Mouse (Mus musculus) limb, embryonic 13.5 days (tissue): ENCODE data around the gene Smarcad1. TPM values are rescaled to one million over a fixed set of nuclear protein-coding genes. Genes with fewer than 3 reads are reported as not detected.

Experiments used
- ATAC-seq: fragments of 200-750 bp; cut with Nextera tagmentation; 2 replicates; pipeline ENCODE4 v1.8.0; 2017; ENCODE audit warnings: low read depth, moderate number of reproducible peaks, moderate TSS enrichment; ENCODE audit not compliant: low FRiP score
- H3K27ac ChIP-seq: fragments of 300-500 bp; sonication (generic); 2 replicates; pipeline ENCODE4 v1.5.1; 2015; ENCODE audit warnings: inconsistent platforms, mild to moderate bottlenecking, moderate library complexity
- H3K27me3 ChIP-seq: fragments of 300-500 bp; sonication (generic); 2 replicates; pipeline ENCODE4 v1.6.1; 2015; ENCODE audit warnings: mild to moderate bottlenecking, inconsistent platforms
- H3K36me3 ChIP-seq: fragments of 300-500 bp; sonication (generic); 2 replicates; pipeline ENCODE4 v1.6.1; 2015; ENCODE audit warnings: inconsistent platforms, mild to moderate bottlenecking, moderate library complexity
- H3K4me1 ChIP-seq: fragments of 300-500 bp; sonication (generic); 2 replicates; pipeline ENCODE4 v1.6.1; 2015; ENCODE audit warnings: inconsistent platforms
- H3K4me2 ChIP-seq: fragments of 300-500 bp; sonication (generic); replicated peaks from 2 replicates; pipeline ENCODE4 v1.6.1; 2015; ENCODE audit warnings: inconsistent platforms, mild to moderate bottlenecking, moderate library complexity
- H3K4me3 ChIP-seq: fragments of 300-500 bp; sonication (generic); 2 replicates; pipeline ENCODE4 v1.5.1; 2015; ENCODE audit warnings: moderate library complexity, mild to moderate bottlenecking, inconsistent platforms
- H3K9ac ChIP-seq: fragments of 300-500 bp; sonication (generic); 2 replicates; pipeline ENCODE4 v1.6.1; 2015; ENCODE audit warnings: mild to moderate bottlenecking, inconsistent platforms
- H3K9me3 ChIP-seq: fragments of 300-500 bp; sonication (generic); 2 replicates; pipeline ENCODE4 v1.6.1; 2016; ENCODE audit warnings: inconsistent platforms
- WGBS: fragments of 180-500 bp; shearing (Covaris S2); methylation state at CpG from one replicate; pipeline ENCODE4 v1.1.7; 2015; 5-methylcytosine and 5-hydroxymethylcytosine counted together
- polyA plus RNA-seq: library from polyadenylated mRNA; unstranded; fragments of >200 nt; fragmentation: Nextera tagmentation; extraction: Ambion mirVana; gene quantifications from 2 replicates; pipeline ENCODE4 v1.2.1, GENCODE M21; 2015

Smarcad1 gene
- polyA plus RNA-seq, 1 experiment from 2014 or later = 79.8 TPM

- WGBS = 96% methylated on average over 1 of the region's 1 CpGs
- Histone ChIP-seq H3K4me3 (no peak overlapping the region), H3K27me3 (no peaks in the 10 kb centered on the region), H3K27ac (no peak overlapping the region), H3K36me3 (peaks cover 50% of the 10 kb centered on the region), H3K4me2 (no peak overlapping the region), H3K4me1 (no peaks in the 10 kb centered on the region), H3K9me3 (no peaks in the 10 kb centered on the region), H3K9ac (no peak overlapping the region)
- no peak for ATAC-seq
Measured at GRCm38 (mm10) chr6:65117540-65117939, 75.2 kb downstream of the Smarcad1 start.

DNA sequence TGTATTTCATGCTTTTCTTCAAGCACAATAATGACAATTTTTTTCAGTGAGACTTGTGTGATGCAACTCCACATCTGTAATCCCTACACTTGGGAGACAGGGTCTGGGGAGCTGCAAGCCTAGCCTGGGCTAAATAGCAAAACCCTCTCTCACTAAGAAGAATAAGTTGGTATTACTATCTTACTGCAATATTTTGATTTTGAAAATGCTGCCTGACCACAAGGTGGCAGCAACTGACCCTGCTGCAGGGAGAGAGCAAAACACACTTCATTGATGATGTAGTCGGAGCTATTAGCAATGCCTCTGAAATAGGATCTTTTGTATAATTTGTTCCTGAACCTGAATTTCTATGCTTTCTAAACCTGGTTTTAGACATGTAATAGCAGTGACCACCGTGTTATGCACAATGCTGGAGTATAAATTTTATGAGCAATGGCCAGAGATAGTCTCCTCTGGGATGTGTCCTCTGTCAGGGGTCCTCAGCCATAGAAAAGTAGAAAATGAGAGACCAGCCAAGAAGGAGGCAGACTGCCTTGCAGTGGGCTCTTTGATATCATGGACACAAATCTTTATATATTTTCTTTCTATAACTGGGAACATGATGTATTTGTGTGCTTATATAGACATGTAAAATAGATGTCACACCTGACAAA, 83.8 kb downstream of the Smarcad1 start:
- ATAC-seq = peak; percentile 32; the same call in 1 of the 2 replicates
- H3K4me3 ChIP-seq = no peak overlapping the region
- no peak overlapping the region for H3K27ac ChIP-seq
- H3K4me2 ChIP-seq = no peak overlapping the region
- no peaks in the 10 kb centered on the region for H3K4me1 ChIP-seq
- H3K9me3 ChIP-seq = no peaks in the 10 kb centered on the region
- no peaks in the 10 kb centered on the region for H3K27me3 ChIP-seq
- H3K36me3 ChIP-seq = no peaks in the 10 kb centered on the region
- no peak overlapping the region for H3K9ac ChIP-seq
- WGBS = 18% methylated on average over 2 of the region's 2 CpGs

DNA sequence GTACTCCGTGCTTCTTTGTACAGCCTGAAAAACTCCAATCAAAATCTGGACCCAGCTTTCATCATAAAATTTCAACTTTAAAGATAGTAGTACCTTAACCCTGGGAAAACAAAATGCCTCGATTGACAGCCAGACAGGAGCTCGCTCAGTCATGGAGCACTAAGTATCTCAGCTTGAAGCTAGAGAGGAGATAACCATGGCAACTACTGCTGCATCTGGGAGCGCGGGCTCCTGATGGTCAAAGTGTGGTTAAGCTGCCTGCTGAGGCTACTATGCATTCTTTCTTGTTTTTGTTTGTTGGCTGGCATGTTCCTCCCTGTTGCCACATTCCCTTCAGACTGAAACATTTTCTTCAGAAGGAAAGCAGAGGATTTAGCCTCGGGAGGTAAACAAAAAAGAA, 90.0 kb downstream of the Smarcad1 start:
- H3K27me3 ChIP-seq = no peaks in the 10 kb centered on the region
- H3K9ac ChIP-seq = no peak overlapping the region
- 77% methylated on average over 6 of the region's 6 CpGs for WGBS
- H3K36me3 ChIP-seq = no peaks in the 10 kb centered on the region
- no peaks in the 10 kb centered on the region for H3K9me3 ChIP-seq
- no peak overlapping the region for H3K27ac ChIP-seq
- ATAC-seq = no peak
- H3K4me1 ChIP-seq = no peaks in the 10 kb centered on the region
- H3K4me3 ChIP-seq = no peak overlapping the region
- no peak overlapping the region for H3K4me2 ChIP-seq

DNA sequence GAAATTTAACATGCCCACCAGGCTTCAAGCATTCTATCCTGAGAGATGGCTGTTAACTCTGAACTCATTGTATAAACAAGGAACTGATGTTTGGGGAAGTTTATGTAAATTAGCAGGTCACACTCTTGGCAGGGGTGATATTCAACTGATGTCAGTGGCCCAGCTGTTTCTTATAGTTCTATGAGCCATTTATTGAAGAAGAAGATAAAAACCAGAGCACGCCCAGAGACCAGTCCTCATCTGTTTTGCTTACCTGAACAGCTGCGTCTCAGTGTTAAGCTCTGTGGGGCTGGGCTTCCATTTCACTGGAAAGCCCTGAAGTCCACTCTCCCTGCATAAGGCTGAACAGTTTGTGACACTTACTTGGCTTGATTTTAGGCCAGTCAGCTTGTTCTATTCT, 95.4 kb downstream of the Smarcad1 start:
- Histone ChIP-seq H3K27me3 (no peaks in the 10 kb centered on the region), H3K36me3 (no peaks in the 10 kb centered on the region), H3K9ac (no peak overlapping the region), H3K4me1 (peaks cover 9% of the 10 kb centered on the region; the same call in 1 of the 2 replicates), H3K4me3 (no peak overlapping the region), H3K27ac (no peak overlapping the region), H3K9me3 (no peaks in the 10 kb centered on the region), H3K4me2 (no peak overlapping the region)
- ATAC-seq = no peak
- 24% methylated on average over 2 of the region's 2 CpGs for whole genome bisulfite sequencing

- H3K4me2 ChIP-seq = no peak overlapping the region
- WGBS = 91% methylated on average over 1 of the region's 1 CpGs
Measured at GRCm38 (mm10) chr6:65138243-65138642, 95.9 kb downstream of the Smarcad1 start.

DNA sequence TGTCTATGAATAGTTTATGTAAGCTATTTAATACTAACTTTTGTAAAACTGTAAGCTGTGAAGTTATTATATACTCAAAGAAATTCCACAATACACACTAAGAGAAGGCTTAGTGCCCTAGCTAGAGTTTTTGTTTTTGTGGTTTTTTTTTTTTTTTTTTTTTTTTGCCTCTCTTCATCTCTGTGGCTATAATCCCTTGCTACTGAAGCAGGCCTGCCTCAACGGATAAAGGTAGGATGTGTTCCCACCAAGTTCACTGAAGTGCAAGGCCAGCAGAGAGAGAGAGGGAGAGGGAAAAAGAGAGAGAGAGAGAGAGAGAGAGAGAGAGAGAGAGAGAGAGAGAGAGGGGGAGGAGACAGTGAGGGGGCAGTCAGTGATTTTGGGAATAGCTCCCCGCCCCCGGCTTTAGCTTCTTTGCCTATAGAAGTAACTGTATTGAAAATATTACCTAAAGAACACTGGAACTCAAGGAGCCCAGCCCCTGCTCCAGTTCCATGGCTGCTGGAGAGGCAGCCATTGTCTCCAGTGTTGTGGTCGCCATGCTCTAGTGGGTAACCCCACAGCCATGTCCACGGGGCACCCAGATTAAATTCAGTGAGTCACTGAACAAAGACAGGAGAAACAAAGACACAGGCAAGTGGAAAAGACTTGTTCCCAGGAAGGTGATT, 97.8 kb downstream of the Smarcad1 start:
- ATAC-seq = no peak
- 66% methylated on average over 5 of the region's 5 CpGs for WGBS
- H3K4me2 ChIP-seq = no peak overlapping the region
- H3K4me1 ChIP-seq = peaks cover 9% of the 10 kb centered on the region; the same call in 1 of the 2 replicates
- no peak overlapping the region for H3K27ac ChIP-seq
- no peaks in the 10 kb centered on the region for H3K9me3 ChIP-seq
- H3K36me3 ChIP-seq = no peaks in the 10 kb centered on the region
- no peaks in the 10 kb centered on the region for H3K27me3 ChIP-seq
- H3K4me3 ChIP-seq = no peak overlapping the region
- H3K9ac ChIP-seq = no peak overlapping the region

More at GRCm38 (mm10) chr6:65138243-65138642, 95.9 kb downstream of the Smarcad1 start:
- Histone ChIP-seq H3K27ac (no peak overlapping the region), H3K36me3 (no peaks in the 10 kb centered on the region), H3K9me3 (no peaks in the 10 kb centered on the region), H3K27me3 (no peaks in the 10 kb centered on the region), H3K4me3 (no peak overlapping the region), H3K9ac (no peak overlapping the region), H3K4me1 (peaks cover 9% of the 10 kb centered on the region; the same call in 1 of the 2 replicates)
- no peak for ATAC-seq

- no peaks in the 10 kb centered on the region for H3K9me3 ChIP-seq
- no peaks in the 10 kb centered on the region for H3K27me3 ChIP-seq
- peaks cover 9% of the 10 kb centered on the region; the same call in 1 of the 2 replicates for H3K4me1 ChIP-seq
- no peaks in the 10 kb centered on the region for H3K36me3 ChIP-seq
- H3K27ac ChIP-seq = no peak overlapping the region
- H3K9ac ChIP-seq = no peak overlapping the region
- no peak overlapping the region for H3K4me3 ChIP-seq
- WGBS = 67% methylated on average over 6 of the region's 6 CpGs
- H3K4me2 ChIP-seq = no peak overlapping the region
- ATAC-seq = no peak
Measured at GRCm38 (mm10) chr6:65140750-65141243, 98.4 kb downstream of the Smarcad1 start.

DNA sequence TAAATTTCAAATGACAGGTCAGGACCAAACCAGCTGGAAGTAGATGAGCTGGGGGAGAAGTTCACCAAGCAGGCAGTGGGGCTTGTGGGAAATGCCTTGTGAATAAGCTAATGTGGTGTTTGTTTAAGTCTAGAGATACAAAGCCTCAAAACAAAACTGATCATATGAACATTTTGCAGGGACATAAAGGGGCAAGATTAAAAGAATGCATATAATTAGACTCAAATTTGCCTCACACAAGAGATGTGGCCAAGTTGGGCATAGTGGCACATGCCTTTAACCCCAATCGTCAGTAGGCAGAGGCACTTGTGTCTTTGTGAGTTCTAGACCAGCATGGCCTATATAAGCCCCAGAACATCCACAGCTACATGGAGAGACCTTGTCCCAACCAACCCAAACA, 99.9 kb downstream of the Smarcad1 start:
- H3K4me1 ChIP-seq = peaks cover 9% of the 10 kb centered on the region; the same call in 1 of the 2 replicates
- H3K9ac ChIP-seq = no peak overlapping the region
- no peak overlapping the region for H3K27ac ChIP-seq
- no peaks in the 10 kb centered on the region for H3K9me3 ChIP-seq
- no peaks in the 10 kb centered on the region for H3K36me3 ChIP-seq
- H3K4me2 ChIP-seq = no peak overlapping the region
- H3K27me3 ChIP-seq = no peaks in the 10 kb centered on the region
- H3K4me3 ChIP-seq = no peak overlapping the region
- 86% methylated on average over 1 of the region's 1 CpGs for WGBS
- ATAC-seq = no peak

DNA sequence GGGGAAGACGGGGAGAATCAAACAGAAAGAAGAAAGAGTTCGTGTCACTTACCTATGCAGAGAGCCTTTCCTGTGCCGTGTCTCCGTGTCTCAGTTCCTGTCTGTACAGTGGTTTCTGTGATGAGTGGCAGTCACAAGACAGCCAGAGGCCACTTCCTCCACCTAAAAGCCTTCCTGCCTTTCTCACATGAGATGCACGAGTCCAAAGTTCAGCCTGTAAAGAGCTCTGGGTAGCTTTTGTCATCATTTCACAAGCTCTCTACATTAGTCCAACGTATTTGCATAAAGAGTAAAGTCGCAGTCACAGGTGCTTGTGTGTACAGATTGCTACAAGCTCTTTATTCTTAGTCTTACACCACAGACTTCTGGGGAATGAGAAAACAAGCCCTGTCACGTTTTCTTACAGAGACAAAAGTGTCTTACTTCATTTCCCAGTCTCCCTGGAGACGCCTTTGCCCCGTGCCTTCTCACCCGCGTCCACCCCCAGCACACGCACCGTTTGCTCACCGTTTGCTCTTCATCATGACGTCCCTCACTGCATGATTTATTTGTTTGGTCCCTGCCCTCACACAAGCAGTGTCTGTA, 102.3 kb downstream of the Smarcad1 start, which contains the start of gene Hpgds:
Hpgds (minus strand) TSS at position 288 of the 585 bp plus-strand sequence.
- H3K4me2 ChIP-seq = no peak within 1 kb of the TSS
- 0 out of 2 replicates have a peak within 1 kb of the TSS, but pooled peaks have one; percentile 15 for H3K27ac ChIP-seq
- no peaks in the 10 kb centered on the region for H3K36me3 ChIP-seq

GRCm38 (mm10) chr6:65146363-65146762, 104.0 kb downstream of the Smarcad1 start:
- no peak for ATAC-seq
- 83% methylated on average over 4 of the region's 4 CpGs for WGBS

More for the DNA sequence above, 102.3 kb downstream of the Smarcad1 start, which contains the start of gene Hpgds:
- Histone ChIP-seq H3K9me3 (no peaks in the 10 kb centered on the region), H3K9ac (no peak within 1 kb of the TSS), H3K4me3 (no peak within 1 kb of the TSS), H3K27me3 (no peaks in the 10 kb centered on the region), H3K4me1 (0 out of 2 replicates have a peak, but pooled peaks cover 5% of the 10 kb centered on the region)
- ATAC-seq = no peak
- WGBS = 68% methylated on average over 16 of the region's 16 CpGs

DNA sequence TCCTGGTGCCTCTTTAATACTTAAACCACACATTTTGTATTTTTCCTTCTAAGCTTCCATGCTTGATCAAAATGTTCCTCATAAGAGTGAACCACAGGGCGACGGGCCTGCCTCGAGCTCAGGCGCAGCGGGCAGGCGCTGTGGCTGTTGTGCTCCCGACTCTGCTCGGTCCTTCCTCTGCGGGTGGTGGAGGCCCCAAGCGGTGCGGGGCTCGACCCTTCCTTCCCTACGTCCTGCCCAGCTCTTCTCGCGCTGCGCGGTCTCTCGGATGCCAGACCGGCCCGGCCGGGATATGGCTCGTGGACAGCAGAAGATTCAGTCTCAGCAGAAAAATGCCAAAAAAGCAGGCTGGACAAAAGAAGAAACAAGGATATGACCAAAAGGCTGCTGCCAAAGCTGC, 108.3 kb downstream of the Smarcad1 start:
- Histone ChIP-seq H3K4me1 (no peaks in the 10 kb centered on the region), H3K27me3 (no peaks in the 10 kb centered on the region), H3K36me3 (no peaks in the 10 kb centered on the region), H3K9me3 (no peaks in the 10 kb centered on the region), H3K4me3 (peak overlapping the region; percentile 30), H3K27ac (no peak overlapping the region), H3K9ac (0 out of 2 replicates have a peak overlapping the region, but pooled peaks have one; percentile 26), H3K4me2 (peak overlapping the region; percentile 58)
- WGBS = 15% methylated on average over 22 of the region's 22 CpGs
- ATAC-seq = no peak

More at GRCm38 (mm10) chr6:65146363-65146762, 104.0 kb downstream of the Smarcad1 start:
- no peaks in the 10 kb centered on the region for H3K4me1 ChIP-seq
- H3K4me3 ChIP-seq = no peak overlapping the region
- H3K36me3 ChIP-seq = no peaks in the 10 kb centered on the region
- H3K9ac ChIP-seq = no peak overlapping the region
- H3K27ac ChIP-seq = no peak overlapping the region
- H3K9me3 ChIP-seq = no peaks in the 10 kb centered on the region
- H3K4me2 ChIP-seq = no peak overlapping the region
- H3K27me3 ChIP-seq = no peaks in the 10 kb centered on the region

GRCm38 (mm10) chr6:65153570-65153969, 111.2 kb downstream of the Smarcad1 start:
- Histone ChIP-seq H3K27ac (no peak overlapping the region), H3K27me3 (no peaks in the 10 kb centered on the region), H3K4me3 (no peak overlapping the region), H3K4me2 (no peak overlapping the region), H3K9ac (no peak overlapping the region), H3K9me3 (no peaks in the 10 kb centered on the region), H3K4me1 (no peaks in the 10 kb centered on the region), H3K36me3 (no peaks in the 10 kb centered on the region)
- no peak for ATAC-seq
- 73% methylated on average over 3 of the region's 3 CpGs for WGBS
